Mouse (Mus musculus) small intestine, adult 2 months (tissue): ENCODE results near the gene Lair1.

ENCODE experiments used
- CTCF ChIP-seq: fragments of 200-500 bp; IDR thresholded peaks from 2 replicates; pipeline ENCODE4 v1.5.1; 2012; ENCODE audit warnings: low read depth, mild to moderate bottlenecking, control low read depth, inconsistent platforms, low read length, moderate library complexity, mixed read lengths; ENCODE audit not compliant: insufficient replicate concordance, insufficient read length; ENCODE audit errors: extremely low read depth
- POLR2A ChIP-seq: fragments of 200-500 bp; IDR thresholded peaks from 2 replicates; pipeline ENCODE4 v1.6.1; 2012; ENCODE audit warnings: low read depth, mild to moderate bottlenecking, control low read depth, inconsistent platforms, low read length, moderate library complexity

GRCm38 (mm10) chr7:4073144-4073543 is 10.1 kb upstream of the Lair1 start:
- no peak for TF ChIP-seq CTCF
- TF ChIP-seq POLR2A, result no peak
